Mouse (Mus musculus): ENCODE measurements around the gene Abi2.

The Abi2 gene

DNA sequence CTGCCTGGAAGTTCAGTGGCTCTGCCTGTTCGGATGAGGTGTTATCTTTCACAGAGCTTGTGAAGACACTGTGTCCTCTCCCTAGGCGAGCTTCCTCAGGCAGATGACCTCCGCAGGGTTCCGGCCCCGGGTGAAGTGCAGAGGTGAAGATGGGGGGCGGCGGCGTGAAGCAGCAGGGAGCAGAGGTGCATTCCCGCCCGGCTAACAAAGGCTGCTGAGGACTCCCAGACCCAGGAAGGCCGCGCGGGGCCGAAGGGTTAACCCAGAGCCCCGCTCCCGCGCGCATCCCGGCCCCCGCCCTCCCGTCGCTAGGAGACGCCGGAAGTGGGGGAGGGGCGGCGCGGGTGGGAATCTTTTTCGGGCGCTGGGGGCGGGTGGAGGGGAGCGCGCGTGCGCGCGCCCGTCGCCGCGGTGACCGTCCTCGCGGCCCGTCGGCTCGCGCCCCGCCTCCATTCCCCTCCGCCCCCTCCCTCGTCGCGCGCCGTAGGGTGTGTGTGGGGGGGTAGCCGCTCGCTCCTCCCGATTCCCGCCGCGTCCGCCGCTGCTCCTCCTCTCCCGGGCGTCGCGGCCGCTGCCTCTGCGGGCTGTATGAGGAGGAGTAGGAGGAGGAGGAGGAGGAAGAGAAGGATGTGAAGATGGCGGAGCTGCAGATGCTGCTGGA, at the start of gene Abi2:
TSS of gene Abi2 (plus strand) at position 452 of the 661 bp plus-strand sequence.
- TF ChIP-seq GATA4 (IDR thresholded peaks at IDR 0.05; ENCODE audit: insufficient replicate concordance, low read length) = peak; percentile 65; the same call in 1 of the 2 replicates

DNA sequence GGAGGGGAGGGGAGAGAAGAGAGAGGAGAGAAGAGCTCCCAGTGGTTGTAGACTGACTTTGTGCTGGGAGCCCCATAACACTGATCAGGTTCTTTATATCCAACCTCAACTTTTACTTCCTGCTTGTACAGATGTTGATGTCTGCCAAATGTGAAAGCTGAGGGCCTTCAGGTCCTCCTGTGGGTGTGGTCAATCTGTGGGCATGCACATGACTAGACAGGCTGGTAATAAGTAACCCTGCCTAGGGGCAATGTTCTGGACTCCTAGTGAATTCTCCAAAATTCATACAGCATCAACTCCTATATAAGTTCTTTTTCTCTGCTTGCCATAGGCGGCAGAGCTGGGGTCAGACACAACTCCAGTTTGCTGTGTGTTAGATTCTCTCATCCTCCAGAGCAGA, 47.8 kb upstream of the Abi2 start:
- no peak for TF ChIP-seq GATA4 (IDR thresholded peaks at IDR 0.05; ENCODE audit: insufficient replicate concordance, low read length)

DNA sequence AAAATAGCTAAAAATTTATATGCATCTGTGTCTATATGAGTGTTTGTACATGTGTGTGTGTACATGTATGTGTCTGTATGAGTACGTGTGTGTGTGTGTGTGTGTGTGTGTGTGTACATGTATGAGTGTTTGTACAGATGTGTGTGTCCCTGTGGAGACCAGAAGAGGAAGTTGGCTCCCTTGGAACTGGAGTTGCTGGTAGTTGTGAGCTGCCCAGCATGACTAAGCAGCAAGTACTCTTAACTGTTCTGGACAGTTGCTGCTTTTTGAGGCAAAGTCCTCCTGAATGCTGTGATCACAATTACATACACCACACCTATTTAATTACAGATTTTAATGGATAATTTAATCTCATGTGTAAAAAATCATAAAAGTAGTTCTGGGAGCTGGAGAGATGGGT, 32.9 kb upstream of the Abi2 start:
- TF ChIP-seq GATA4 (IDR thresholded peaks at IDR 0.05; ENCODE audit: insufficient replicate concordance, low read length) = no peak

DNA sequence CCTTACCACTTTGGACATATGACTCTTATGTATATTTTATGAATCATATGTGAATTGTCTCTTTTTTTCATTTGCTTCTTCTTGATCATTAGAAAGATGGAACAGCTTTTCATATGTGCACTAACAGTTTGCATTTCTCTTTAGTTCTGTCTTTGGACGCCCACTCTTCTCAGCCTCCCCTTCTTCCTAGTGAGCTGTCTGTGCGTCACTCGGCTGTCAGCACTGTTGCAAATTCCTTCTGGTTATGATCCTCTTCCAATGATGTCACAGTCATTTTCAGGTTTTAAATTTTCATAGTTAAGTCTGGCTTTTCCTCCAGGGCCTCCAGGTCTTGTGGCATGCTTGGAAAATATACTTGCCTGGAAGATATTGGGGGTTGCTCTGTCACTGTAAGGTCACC, 27.5 kb upstream of the Abi2 start:
- TF ChIP-seq GATA4 (IDR thresholded peaks at IDR 0.05; ENCODE audit: insufficient replicate concordance, low read length) = no peak

DNA sequence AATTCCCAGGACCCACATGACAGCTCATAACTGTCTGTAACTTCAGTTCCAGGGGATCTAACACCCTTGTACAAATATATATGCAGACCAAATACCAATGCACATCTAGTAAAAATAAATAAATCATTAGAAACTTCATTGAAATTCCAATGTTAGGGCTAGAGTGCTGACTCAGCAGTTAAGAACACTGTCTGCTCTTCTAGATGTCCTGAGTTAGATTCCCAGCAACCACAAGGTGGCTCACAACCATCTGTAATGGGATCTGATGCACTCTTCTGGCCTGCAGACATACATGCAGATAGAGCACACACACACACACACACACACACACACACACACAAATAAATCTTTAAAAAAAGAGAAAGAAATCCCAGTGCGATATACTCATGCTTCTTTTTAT, 4.6 kb upstream of the Abi2 start:
- no peak for TF ChIP-seq GATA4 (IDR thresholded peaks at IDR 0.05; ENCODE audit: insufficient replicate concordance, low read length)

DNA sequence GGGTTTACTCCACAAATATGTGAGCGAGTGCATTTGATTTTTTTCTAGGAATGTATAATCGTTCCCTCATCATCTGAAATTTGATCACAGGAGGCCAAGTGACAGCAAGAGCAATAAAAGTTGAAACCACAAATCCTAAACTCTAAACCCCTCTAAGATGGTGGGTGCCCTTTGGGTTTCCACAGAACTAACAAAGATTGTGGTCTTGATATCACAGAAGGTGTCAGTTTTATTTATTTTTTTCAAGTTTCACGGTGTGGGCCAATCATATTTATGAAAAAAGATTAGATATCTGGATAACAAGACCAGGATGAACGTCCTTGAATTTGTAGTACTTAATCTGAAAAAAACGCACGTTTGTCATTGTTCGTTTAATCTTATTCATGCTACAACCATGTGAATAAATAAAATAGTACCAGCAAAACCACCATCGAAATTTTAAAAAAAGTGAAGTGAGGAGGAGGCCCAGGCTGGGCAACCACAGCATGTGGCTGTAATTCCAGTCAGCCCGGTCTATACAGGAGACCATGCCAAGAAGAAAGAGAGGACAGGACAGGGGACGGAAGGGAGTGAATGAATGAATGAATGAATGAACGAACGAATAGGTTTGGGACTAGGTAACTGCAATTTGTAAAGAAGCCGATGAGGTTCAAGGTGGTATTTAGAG, 785 bp upstream of the Abi2 start:
- TF ChIP-seq GATA4 (IDR thresholded peaks at IDR 0.05; ENCODE audit: insufficient replicate concordance, low read length) = no peak

DNA sequence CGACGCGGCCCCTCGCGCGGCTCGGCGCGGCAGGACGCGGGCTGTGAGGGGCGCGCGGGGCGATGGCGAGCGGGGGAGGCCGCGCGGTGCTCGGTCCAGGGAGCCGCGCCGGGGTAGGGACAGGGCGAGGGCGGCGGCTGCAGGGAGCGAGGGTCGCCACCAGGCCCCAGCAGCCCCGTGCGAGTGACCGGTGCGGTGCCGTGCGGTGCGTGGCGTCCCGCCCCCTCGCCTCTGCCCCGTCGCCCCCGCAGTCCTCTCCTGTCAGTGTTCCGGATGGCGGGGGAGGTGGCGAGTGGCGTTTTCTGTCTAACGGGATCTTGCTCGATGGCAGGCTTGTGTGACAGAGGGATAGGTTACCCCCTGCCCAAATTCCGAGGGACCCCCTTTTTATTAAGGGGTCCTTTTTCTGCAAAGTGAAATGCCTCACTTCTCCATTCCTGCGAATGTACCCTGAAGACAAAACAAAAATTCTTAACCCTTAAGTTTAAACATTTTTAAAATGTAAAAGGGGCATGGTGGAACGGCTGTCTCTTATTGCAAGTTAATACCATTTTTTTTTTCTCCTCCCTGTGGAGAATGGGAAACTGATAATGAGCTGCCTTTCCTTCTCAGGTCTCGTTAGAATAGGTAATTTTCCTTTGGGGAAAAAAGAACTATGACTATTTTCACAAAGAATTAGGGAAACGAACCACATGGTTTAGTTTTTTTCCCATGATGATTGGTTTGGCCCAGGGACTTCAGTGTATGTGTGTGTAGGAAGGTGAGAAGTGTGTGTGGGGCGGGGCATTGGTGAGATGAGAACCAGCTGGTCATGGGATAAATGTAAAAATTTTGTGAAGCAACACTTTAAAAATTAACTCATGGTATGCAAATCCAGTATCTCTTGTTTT, 754 bp downstream of the Abi2 start:
- TF ChIP-seq GATA4 (IDR thresholded peaks at IDR 0.05; ENCODE audit: insufficient replicate concordance, low read length) = no peak

DNA sequence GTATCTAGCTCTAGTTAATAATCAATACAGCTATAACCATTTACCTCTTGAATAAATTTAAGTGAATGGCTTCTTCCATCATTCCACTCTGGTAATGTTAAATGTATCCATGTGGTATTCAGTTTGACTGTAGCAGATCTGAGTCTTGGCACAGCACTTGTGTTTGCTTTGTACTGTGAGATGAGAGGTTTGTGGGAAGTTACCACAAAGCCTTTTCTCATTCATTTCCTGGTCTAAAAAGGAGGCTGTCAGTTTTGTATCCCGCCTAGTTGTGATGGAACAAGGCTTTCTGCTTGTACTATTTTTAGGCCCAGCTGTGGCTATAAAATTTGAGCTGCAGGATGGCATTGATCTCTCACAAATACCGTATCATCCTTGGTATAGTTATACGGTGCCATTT, 7.3 kb downstream of the Abi2 start:
- no peak for TF ChIP-seq GATA4 (IDR thresholded peaks at IDR 0.05; ENCODE audit: insufficient replicate concordance, low read length)

DNA sequence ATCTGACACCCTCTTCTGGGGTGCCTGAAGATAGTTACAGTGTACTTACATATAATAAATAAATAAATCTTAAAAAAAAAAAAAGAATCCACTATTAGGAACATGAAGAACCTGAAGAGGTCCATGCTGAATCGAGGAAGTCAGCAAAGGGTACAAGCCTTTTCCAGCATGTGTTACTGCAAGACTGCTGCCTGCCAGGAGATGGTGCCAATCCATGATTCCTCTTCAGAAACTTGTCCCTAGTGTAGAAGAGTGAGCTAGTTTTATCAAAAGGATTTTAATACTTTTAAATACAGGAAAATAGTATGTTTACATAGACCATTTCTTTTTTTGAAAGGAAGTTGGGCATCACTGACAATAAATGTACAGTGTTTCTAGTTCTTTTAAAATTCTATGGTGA, 14.5 kb downstream of the Abi2 start:
- no peak for TF ChIP-seq GATA4 (IDR thresholded peaks at IDR 0.05; ENCODE audit: insufficient replicate concordance, low read length)

DNA sequence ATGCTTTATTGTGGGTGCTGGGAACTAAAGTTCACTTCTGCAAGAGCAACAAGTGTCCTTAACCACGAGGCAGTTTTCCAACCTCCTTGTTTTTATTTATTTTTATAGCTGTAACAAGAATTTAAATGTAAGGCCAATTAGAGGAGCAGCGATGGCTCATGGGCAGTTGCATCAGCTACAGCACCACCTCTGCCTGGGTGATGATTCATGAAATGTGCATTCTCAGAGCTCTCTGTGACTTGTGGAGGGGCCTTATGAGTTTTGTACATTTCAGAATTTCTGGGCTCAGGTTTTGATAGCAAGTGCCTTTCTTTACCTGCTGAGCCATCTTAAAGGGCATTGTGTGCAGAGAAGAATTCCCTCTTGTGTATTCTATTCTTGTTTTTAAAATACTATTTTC, 18.9 kb downstream of the Abi2 start:
- TF ChIP-seq GATA4 (IDR thresholded peaks at IDR 0.05; ENCODE audit: insufficient replicate concordance, low read length) = no peak

DNA sequence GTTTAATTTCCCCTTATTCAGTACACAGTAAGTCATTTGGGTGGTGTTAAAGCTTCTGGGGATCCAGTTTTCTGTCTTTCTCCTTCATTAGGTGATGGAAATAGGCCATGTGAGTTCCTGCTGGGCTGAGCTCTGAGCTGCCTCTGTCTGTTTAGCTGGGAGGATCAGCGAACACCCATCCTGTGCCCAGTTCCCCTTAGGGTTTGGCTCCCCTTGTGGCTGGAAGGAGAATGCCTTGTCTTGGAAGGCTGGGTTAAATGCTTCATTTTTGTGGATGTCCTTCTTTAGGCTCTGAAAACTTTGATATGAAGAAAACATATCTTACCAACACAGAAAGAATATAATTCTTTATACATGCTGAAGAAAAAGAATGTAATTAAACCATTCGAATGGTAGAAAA, 19.5 kb downstream of the Abi2 start:
- no peak for TF ChIP-seq GATA4 (IDR thresholded peaks at IDR 0.05; ENCODE audit: insufficient replicate concordance, low read length)

DNA sequence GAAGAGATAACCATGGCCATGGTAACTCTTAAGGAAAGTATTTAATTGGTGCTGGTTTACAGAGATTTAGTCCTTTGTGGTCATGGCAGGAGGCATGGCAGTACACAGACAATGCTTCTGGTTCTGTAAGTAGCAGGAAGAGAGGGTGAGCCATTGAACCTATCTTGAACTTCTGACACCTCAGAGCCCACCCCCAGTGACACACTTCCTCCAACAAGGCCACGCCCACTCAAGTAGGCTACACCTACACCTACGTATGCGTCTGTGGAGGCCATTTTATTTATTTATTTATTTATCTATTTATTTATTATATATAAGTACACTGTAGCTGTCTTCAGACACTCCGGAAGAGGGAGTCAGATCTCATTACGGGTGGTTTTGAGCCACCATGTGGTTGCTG, 22.1 kb downstream of the Abi2 start:
- TF ChIP-seq GATA4 (IDR thresholded peaks at IDR 0.05; ENCODE audit: insufficient replicate concordance, low read length) = no peak

DNA sequence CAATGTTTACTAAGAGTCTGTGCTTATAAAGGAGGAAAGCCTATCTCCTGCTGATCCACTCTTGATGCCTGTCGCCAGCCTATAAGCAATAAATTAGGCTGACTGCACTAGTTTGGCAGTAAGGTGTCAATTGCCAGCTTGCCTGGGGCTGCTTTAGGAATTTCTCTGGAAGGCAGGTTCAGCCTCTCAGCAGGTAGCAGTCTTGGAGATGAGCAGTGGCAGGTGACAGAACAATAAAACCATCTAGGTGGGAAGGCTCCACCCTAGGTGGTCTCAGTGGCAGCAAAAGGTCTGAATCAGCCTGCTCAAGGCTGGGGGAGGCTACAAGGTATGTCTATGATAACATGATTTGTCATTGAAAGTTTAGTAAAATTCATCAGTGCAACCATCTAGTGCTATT, 23.1 kb downstream of the Abi2 start:
- TF ChIP-seq GATA4 (IDR thresholded peaks at IDR 0.05; ENCODE audit: insufficient replicate concordance, low read length) = no peak

DNA sequence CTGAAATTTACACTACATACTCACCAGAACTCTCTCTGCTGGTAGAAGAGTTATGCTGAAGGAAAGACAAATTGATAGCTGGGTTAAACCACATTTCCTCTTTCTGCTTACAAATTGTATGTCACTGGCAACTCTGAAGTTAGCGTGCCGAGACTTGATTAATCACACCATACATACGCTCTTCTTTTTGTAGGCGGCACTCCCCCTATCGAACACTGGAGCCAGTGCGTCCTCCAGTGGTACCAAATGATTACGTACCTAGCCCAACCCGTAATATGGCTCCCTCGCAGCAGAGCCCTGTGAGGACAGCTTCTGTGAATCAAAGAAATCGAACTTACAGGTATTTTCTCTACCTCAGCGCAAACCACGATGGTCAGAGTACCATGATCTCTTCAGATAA, 37.6 kb downstream of the Abi2 start:
- TF ChIP-seq GATA4 (IDR thresholded peaks at IDR 0.05; ENCODE audit: insufficient replicate concordance, low read length) = no peak

DNA sequence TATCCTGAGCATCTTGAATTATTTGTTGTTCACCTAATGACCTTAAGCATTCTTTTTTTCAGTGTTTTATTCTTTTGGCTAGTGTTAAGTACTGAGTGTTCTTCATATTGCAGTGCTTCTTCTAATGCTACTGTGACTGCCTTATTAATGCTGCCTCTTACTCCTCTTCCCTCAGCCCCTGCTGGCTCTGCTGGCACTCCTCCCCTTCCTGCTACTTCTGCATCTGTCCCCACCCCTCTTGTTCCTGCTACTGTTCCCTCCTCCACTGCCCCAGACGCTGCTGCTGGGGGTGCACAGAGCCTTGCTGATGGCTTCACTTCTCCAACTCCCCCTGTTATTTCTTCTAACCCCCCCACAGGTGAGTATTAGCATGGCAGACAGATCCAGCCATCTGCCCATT, 40.5 kb downstream of the Abi2 start:
- no peak for TF ChIP-seq GATA4 (IDR thresholded peaks at IDR 0.05; ENCODE audit: insufficient replicate concordance, low read length)

DNA sequence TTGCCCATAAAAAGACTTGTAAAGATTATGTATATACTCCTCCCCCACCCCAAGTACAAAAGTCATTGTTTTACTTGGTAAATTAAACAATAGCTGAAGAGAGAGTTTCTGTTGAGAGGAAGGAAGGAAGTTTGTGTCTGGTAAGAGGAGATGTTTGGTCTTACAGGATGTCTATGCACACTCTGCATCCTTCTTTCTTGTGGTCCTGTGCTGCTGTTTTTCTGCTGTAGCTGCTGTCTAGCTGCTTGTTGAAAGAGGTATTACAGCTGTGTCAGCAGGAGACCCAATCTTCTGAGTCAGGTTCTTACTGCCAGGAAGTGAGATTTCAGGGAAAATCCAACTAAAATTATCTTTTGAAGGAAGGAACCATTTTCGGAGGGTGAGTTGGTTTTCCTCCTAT, 51.2 kb downstream of the Abi2 start:
- peak; percentile 5; the same call in 1 of the 2 replicates for TF ChIP-seq GATA4 (IDR thresholded peaks at IDR 0.05; ENCODE audit: insufficient replicate concordance, low read length)
